Mouse (Mus musculus) kidney, postnatal 10 days (tissue): ENCODE data around the gene Ntn1.

Experiments used
- DNase-seq: peaks from one replicate; pipeline ENCODE4 v3.0.0; 2021; ENCODE audit warnings: mixed read lengths

Gene Ntn1

GRCm38 (mm10) chr11:68324863-68325262 is 75.8 kb downstream of the Ntn1 start:
- DNase-seq, result no peak

GRCm38 (mm10) chr11:68321417-68321816 is 79.2 kb downstream of the Ntn1 start:
- peak; percentile 53 for DNase-seq

GRCm38 (mm10) chr11:68315551-68316130 is 85.0 kb downstream of the Ntn1 start:
- DNase-seq, result no peak

GRCm38 (mm10) chr11:68313861-68314260 is 86.8 kb downstream of the Ntn1 start:
- no peak for DNase-seq

DNA sequence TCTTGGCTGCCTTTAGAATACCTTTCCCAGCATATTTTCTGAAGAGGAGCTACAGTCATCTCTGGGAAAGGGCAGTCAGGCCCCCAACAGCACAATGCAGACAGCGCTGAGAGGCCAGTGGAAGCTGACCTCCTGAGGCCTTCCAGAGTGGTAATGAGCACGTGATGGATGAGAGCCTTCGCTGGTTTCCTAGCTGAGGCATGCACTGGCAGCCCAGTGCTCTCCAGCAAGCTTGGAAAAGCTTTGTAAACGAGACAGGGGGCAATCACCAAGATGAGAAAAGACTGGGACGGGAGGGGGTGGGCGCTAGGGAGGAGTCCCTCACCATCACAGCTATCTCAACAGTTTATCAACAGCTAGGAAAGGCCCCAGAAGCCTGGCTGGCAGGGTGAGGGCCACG is 87.6 kb downstream of the Ntn1 start:
- DNase-seq, result peak; percentile 30

GRCm38 (mm10) chr11:68308911-68309580 is 91.6 kb downstream of the Ntn1 start:
- DNase-seq, result no peak

DNA sequence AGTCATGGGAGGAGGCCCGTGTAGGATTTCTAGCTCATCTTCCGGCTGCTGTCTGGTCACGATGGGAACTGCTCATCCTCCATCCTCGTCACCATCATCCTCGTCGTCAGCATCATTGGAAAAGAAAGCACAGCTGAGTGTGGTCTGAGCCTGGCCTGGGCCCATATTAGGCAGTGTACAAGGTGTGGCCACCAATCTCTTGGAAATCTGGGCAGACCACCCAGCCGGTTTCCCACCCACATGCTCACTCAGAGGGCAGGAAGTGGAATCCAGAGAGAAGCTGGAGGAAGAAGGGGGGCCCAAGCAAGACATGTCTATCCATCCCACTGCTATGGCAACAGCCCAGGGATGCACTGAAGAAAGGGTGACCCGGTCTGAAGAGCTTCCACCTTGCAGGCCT is 94.6 kb downstream of the Ntn1 start:
- no peak for DNase-seq

DNA sequence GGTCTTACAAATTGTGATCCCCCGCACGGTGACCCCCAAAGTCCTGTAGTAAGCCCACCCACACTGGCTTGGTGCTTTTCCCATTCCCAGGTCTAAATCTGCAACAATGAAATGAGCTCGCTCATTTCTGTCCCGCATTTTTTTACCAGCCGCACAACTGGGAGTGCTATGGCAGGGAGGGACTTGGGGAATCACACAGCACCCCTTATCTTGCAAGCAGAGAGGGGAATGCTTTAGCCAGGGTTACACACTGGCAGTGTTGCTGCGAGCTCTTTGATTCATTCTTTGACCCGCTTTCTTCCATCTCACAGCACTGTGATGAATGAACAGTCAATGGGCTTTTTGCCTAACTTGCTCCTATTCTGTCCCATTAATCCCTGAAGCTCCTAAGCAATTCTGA is 98.3 kb downstream of the Ntn1 start:
- no peak for DNase-seq

DNA sequence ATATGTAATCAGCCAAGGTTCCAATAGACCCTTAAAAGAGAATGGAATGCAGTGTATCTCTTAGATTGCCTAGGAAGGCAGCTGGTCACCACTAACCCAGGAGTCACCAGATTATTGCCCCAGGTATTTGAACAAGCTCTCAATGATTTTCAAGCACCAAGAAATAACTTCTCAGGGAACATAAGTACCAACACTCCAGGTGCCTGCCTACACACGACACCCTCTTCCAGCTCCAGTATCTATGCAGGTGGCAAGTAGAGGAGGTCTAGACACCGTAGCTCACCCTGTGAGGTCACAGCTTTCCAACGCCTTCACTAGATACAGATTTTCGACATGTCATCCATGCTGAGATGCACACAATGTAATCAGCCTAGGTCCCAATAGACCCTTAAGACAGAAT is 99.0 kb downstream of the Ntn1 start:
- no peak for DNase-seq

- no peak for DNase-seq
These were observed 105.1 kb downstream of the Ntn1 start for GRCm38 (mm10) chr11:68295474-68295873.

DNA sequence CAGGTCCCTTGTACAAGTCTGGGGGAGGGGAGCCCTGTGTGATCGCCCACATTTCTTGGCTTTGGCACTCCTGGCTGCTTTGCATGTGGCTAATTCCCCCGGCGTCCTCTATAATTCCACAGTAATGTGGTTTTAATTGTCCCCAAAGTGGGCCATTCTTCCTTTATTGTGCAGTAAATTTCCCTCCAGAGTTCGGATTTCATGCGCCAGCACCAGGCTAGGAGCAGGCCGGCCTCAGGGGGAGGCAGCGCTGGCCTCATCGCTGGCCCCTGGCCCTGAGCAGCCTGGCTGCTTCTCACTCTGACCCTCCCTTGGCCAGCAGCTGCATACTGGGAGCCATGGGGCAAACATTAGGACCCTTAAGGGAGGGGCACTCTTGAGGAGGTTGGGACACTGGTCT is 110.0 kb downstream of the Ntn1 start:
- DNase-seq, result peak; percentile 28

GRCm38 (mm10) chr11:68287331-68287730 is 113.3 kb downstream of the Ntn1 start:
- DNase-seq, result peak; percentile 40

DNA sequence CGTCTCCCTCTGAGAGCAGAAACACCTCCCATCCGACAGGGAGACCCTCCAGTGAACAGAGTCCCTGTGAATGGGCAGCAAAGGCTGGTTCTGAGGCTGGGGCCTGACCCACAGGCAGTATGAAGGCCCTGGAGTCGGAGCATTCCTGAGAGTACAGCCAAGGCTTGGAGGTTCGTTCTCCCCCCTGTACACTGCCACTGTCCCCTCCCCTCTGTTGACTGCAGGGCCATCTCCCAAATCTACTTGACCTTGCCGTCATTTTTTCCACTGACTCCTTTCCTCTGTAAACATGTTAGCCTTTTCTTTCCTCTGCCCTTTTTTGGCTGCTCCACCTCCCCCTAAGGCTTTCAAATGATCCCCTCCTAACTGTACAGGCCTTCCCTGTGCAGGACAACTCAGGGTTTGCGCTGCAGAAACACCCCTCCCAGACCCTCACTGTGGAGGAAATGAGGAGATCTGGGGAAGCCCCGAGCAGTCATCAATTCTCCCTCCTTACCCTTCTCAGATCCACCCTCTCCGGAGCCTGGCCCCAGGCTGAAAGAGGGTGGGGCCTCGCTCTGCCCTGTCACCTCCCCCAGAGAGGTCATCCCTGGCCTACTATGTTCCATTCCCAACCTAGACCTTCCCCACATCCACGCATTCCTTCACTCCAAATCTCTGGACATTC is 114.3 kb downstream of the Ntn1 start:
- peak; percentile 18 for DNase-seq

DNA sequence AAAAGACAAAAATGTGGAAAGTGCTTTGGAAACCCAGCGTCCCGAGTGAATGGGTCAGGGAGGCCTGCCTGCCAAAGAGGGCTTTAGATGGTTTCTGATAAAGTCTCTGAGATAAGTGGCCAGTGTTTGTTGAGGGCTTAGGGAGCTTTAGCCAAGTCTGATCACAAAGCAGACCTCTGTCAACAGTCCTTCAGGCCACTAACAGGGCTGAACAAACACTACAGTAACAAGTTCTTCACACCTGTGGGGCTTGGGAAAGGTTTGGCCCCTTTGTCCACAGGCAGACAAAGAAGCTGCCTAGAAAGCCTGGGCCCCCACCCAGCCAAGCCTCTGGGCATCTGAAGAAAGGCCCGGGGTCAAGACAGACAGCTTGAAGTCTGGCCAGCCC is 114.9 kb downstream of the Ntn1 start:
- no peak for DNase-seq

- DNase-seq, result no peak
These were observed 120.6 kb downstream of the Ntn1 start for GRCm38 (mm10) chr11:68280001-68280510.

- no peak for DNase-seq
These were observed 123.7 kb downstream of the Ntn1 start for GRCm38 (mm10) chr11:68276945-68277344.

DNA sequence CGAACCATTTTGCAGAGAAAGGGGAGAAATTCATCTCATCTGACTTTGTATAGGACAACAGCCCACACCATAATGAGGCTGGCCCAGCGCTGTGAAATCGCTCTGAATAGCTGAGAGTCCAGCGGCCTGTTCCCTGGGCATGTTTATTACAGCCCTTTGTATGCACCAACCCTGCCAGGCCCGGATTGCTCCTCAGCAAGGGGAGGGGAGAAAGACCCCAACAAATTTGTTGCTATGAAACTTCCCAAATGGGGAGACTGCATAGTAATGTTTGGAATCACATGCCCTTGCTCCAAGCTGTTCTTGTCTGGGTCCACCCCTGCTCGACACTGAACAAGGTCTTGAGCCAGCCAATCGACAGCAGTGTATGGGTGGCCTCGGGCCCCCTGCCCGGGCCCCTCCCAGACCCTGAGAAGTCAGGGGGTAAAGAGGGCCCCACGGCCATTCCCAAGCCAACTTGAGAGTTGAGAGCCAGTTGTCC is 126.3 kb downstream of the Ntn1 start:
- no peak for DNase-seq

GRCm38 (mm10) chr11:68273855-68274254 is 126.8 kb downstream of the Ntn1 start:
- no peak for DNase-seq

DNA sequence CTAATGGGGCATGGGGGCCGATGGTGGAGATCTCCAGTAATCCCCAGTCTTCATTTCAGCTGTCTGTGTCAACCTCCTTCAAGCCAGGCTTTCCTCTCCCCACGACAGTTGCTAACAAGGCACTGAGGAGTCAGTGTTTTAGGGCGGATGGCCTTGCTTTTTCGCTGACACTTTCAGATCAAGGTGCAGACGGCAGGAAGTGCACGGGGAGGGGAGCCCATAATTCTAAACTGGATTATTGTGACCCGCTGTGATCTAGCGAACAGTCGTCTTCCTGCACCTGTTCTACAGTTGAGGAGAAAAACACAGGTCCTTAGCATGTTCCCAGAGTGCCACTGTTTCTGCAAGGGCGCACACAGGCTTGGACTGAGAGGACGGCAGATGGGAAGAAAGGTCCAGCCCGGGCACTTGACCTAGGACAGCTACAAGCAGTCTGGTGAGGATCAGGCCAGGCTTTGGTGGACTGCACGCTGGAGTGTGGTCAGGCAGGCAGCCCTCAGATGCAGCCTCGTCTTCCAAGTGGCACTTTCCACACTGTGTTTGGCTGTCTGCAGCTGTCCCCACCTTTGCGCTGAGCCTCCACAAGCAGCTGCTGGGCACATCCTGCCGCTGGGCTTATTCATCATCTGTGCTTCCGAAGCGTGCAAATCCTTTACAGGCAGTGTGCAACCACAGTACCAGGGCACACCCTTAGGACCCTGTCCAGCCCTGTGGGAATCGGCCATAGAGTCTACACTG is 129.7 kb downstream of the Ntn1 start:
- DNase-seq, result no peak

- DNase-seq, result no peak
These were observed 136.3 kb downstream of the Ntn1 start for GRCm38 (mm10) chr11:68264276-68264675.

GRCm38 (mm10) chr11:68263100-68263499 is 137.5 kb downstream of the Ntn1 start:
- DNase-seq, result no peak

GRCm38 (mm10) chr11:68261162-68261892 is 139.3 kb downstream of the Ntn1 start:
- no peak for DNase-seq

GRCm38 (mm10) chr11:68260399-68260798 is 140.2 kb downstream of the Ntn1 start:
- DNase-seq, result no peak
